Mouse (Mus musculus) ES-E14 (cell line): ENCODE results near the gene Sar1b. TPM values are rescaled to one million over a fixed set of nuclear protein-coding genes. Genes with fewer than 3 reads are reported as not detected.

Experiments
- DNase-seq: peaks from one replicate; pipeline ENCODE4 v3.0.0-alpha.2; 2013; ENCODE audit warnings: low read depth, low spot score
- H3K27ac ChIP-seq: 2 replicates; pipeline ENCODE4 v1.5.1; 2012; ENCODE audit warnings: low read depth, mild to moderate bottlenecking, low read length, moderate library complexity, mixed read lengths; ENCODE audit not compliant: poor library complexity, insufficient read depth, severe bottlenecking
- H3K36me3 ChIP-seq: 2 replicates; pipeline ENCODE4 v1.6.1; 2012; ENCODE audit warnings: mild to moderate bottlenecking, low read length, moderate library complexity, mixed read lengths; ENCODE audit not compliant: control insufficient read depth, poor library complexity, insufficient read depth, severe bottlenecking
- H3K4me1 ChIP-seq, 2 experiments: fragments of 150-350 bp in 1 of 2; sonication (generic) in 1 of 2; 2 replicates each; pipeline ENCODE4 v1.6.1; 2012; ENCODE audit warnings: low read length in 2 of 2, mild to moderate bottlenecking in 1 of 2, mixed read lengths in 1 of 2; ENCODE audit not compliant: control insufficient read depth in 2 of 2, insufficient read depth in 2 of 2, poor library complexity in 1 of 2
- H3K4me3 ChIP-seq, 2 experiments: fragments of 150-350 bp in 1 of 2; sonication (generic) in 1 of 2; 2 replicates each; pipeline ENCODE4 v1.5.1; 2012; ENCODE audit warnings: low read length in 2 of 2, low read depth in 1 of 2, mild to moderate bottlenecking in 1 of 2, mixed read lengths in 1 of 2; ENCODE audit not compliant: insufficient read depth in 1 of 2, poor library complexity in 1 of 2, severe bottlenecking in 1 of 2
- H3K9ac ChIP-seq: 2 replicates; pipeline ENCODE4 v1.6.1; 2012; ENCODE audit warnings: low read depth, mild to moderate bottlenecking, low read length, mixed read lengths; ENCODE audit not compliant: poor library complexity, insufficient read depth, severe bottlenecking
- H3K9me3 ChIP-seq: fragments of 150-350 bp; sonication (generic); 2 replicates; pipeline ENCODE4 v1.6.1; 2012; ENCODE audit warnings: low read depth, mild to moderate bottlenecking, low read length; ENCODE audit not compliant: control insufficient read depth, insufficient read depth
- CHD2 ChIP-seq: IDR thresholded peaks from 2 replicates; pipeline ENCODE4 v1.6.1; 2014; ENCODE audit warnings: mild to moderate bottlenecking, low read depth, low read length, inconsistent platforms
- HCFC1 ChIP-seq: IDR thresholded peaks from 2 replicates; pipeline ENCODE4 v1.6.1; 2012; ENCODE audit warnings: low read length, inconsistent platforms, borderline replicate concordance; ENCODE audit not compliant: insufficient read depth
- MAFK ChIP-seq: IDR thresholded peaks from 2 replicates; pipeline ENCODE4 v1.6.1; 2014; ENCODE audit warnings: mild to moderate bottlenecking, low read depth, low read length, inconsistent platforms; ENCODE audit not compliant: insufficient read depth
- ZC3H11A ChIP-seq: IDR thresholded peaks from 2 replicates; pipeline ENCODE4 v1.6.1; 2012; ENCODE audit warnings: low read depth, mild to moderate bottlenecking, inconsistent platforms, low read length, borderline replicate concordance
- ZNF384 ChIP-seq: IDR thresholded peaks from 2 replicates; pipeline ENCODE4 v1.6.1; 2012; ENCODE audit warnings: low read depth, low read length, inconsistent platforms
- in situ Hi-C, 2 experiments: fragments of 600-800 bp; cut with MboI; formaldehyde crosslinking; loops; one replicate each; pipeline ENCODE4 v1.15.1; 2025; ENCODE audit warnings: low sequenced_read_pairs in 2 of 2, inconsistent platforms in 1 of 2; ENCODE audit not compliant: unreplicated experiment in 2 of 2
- total RNA-seq: library from RNA; depleted of rRNA; stranded (reverse); fragments of 300-350 nt; gene quantifications from 2 replicates; pipeline ENCODE4 v1.2.3, GENCODE M21; 2012

The Sar1b gene
- total RNA-seq, 1 experiment = 86.1 TPM

GRCm38 (mm10) chr11:51817756-51818155 lies 54.3 kb downstream of the Sar1b start:
- DNase-seq = peak; percentile 86
- Histone ChIP-seq H3K9me3 (no peaks in the 10 kb centered on the region), H3K27ac (no peak overlapping the region), H3K36me3 (peaks cover 53% of the 10 kb centered on the region), H3K4me3 (no peak overlapping the region), H3K9ac (no peak overlapping the region), H3K4me1 (peaks cover 0 to 14% of the 10 kb centered on the region in 2 experiments; a peak in 2 of 4 replicates)
- TF ChIP-seq CHD2 = no peak
- no peak for TF ChIP-seq ZC3H11A
- TF ChIP-seq ZNF384 = 0 out of 2 replicates have a peak, but pooled peaks have one; percentile 30
- in situ Hi-C loops = no loop called here

GRCm38 (mm10) chr11:51818837-51819236 lies 55.4 kb downstream of the Sar1b start:
- Histone ChIP-seq H3K36me3 (peaks cover 56% of the 10 kb centered on the region), H3K9ac (no peak overlapping the region), H3K27ac (no peak overlapping the region), H3K4me3 (no peak overlapping the region), H3K9me3 (no peaks in the 10 kb centered on the region), H3K4me1 (peaks cover 2 to 22% of the 10 kb centered on the region in 2 experiments; a peak in 3 of 4 replicates)
- TF ChIP-seq HCFC1 (no peak), ZC3H11A (no peak), MAFK (no peak), ZNF384 (no peak), CHD2 (no peak)
- DNase-seq = no peak
- in situ Hi-C loops = no loop called here

GRCm38 (mm10) chr11:51819964-51820363 lies 56.5 kb downstream of the Sar1b start:
- no peak overlapping the region for H3K4me3 ChIP-seq
- H3K9me3 ChIP-seq = no peaks in the 10 kb centered on the region
- TF ChIP-seq ZC3H11A (no peak), CHD2 (no peak), MAFK (no peak), ZNF384 (no peak), HCFC1 (no peak)
- H3K27ac ChIP-seq = no peak overlapping the region
- peaks cover 2 to 26% of the 10 kb centered on the region in 2 experiments; a peak in 3 of 4 replicates for H3K4me1 ChIP-seq
- H3K36me3 ChIP-seq = peaks cover 59% of the 10 kb centered on the region
- DNase-seq = peak; percentile 89
- in situ Hi-C loops = loop anchor here in 1 of 2 experiments (5.0 kb wide), 1 partner anchor 147 kb away; the partner anchor contains the start of gene Cdkn2aipnl
- no peak overlapping the region for H3K9ac ChIP-seq

GRCm38 (mm10) chr11:51820861-51821260 lies 57.4 kb downstream of the Sar1b start:
- H3K27ac ChIP-seq = no peak overlapping the region
- peak; percentile 55 for DNase-seq

GRCm38 (mm10) chr11:51822736-51823135 lies 59.2 kb downstream of the Sar1b start:
- DNase-seq = peak; percentile 56
- Histone ChIP-seq H3K4me1 (peaks cover 2 to 26% of the 10 kb centered on the region in 2 experiments; a peak in 3 of 4 replicates), H3K9ac (no peak overlapping the region), H3K27ac (peak overlapping the region; percentile 36; the same call in 1 of the 2 replicates), H3K4me3 (no peak overlapping the region), H3K36me3 (peaks cover 62% of the 10 kb centered on the region), H3K9me3 (no peaks in the 10 kb centered on the region)
- TF ChIP-seq ZC3H11A (no peak), ZNF384 (no peak), HCFC1 (no peak), MAFK (no peak), CHD2 (no peak)
- in situ Hi-C loops = loop anchor here in 1 of 2 experiments (5.0 kb wide), 1 partner anchor 145 kb away; the partner anchor contains the start of gene Cdkn2aipnl

More at GRCm38 (mm10) chr11:51820861-51821260, 57.4 kb downstream of the Sar1b start:
- no peak overlapping the region for H3K9ac ChIP-seq
- H3K36me3 ChIP-seq = peaks cover 64% of the 10 kb centered on the region
- no peaks in the 10 kb centered on the region for H3K9me3 ChIP-seq
- no peak for TF ChIP-seq ZNF384
- no peak for TF ChIP-seq ZC3H11A
- no peak for TF ChIP-seq MAFK
- TF ChIP-seq HCFC1 = no peak
- TF ChIP-seq CHD2 = no peak
- H3K4me1 ChIP-seq = peaks cover 2 to 26% of the 10 kb centered on the region in 2 experiments; a peak in 3 of 4 replicates
- in situ Hi-C loops = loop anchor here in 1 of 2 experiments (5.0 kb wide), 1 partner anchor 146 kb away; the partner anchor contains the start of gene Cdkn2aipnl
- H3K4me3 ChIP-seq = no peak overlapping the region
